Comparison of ENCODE assay signal across 8 mouse cellular contexts in the genomic region with DNA sequence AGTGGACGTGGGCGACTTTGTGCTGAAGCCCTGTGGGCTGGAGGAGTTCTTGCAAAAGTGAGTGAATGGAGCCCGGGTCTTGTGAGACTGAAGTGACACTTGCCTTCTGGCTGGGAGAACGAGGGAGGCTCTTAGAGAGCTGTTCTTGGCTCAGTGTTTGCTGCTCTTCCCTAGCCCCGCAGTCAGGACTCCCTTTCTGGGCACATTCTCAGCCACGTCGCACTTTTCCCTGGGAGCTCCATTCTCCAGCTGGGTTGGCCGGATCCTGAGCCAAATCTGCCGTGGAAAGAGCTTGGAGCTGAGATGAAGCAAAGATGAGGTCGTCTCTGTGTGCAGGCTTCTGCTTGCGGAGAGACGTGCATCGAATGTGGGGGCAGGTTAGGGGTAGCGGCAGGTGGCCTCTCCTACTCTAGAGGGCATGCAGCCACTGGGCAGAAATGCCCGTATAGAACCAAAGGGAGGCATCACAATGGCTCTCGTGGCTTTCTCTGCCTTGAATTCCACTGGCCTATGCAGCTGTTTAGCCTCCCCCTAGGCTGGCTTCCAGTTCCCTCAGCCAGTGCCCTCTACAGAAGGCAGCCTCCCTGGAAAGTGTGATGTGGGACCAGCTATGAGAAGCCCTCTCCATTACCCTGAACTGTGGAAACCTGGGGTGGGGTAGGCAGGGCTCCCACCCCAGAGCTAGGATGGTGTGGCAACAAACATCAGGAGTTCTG. TPM values are rescaled to one million over a fixed set of nuclear protein-coding genes. Genes with fewer than 3 reads are reported as not detected.
A peak's percentile ranks its signal among the peaks of the same experiment; 100 is the strongest.
DNase-seq lines count a peak whose midpoint lies in the region; ATAC-seq and TF ChIP-seq lines count a peak whose summit lies in the region.

No protein-coding gene starts in this region.

- H3K27me3 ChIP-seq in hindbrain, embryonic 10.5 days (ENCODE audit: insufficient read depth, poor library complexity, severe bottlenecking), result no peaks in the 10 kb centered on the region
- H3K27me3 ChIP-seq in hindbrain, embryonic 11.5 days (ENCODE audit: control insufficient read depth, insufficient read depth, low read length), result no peaks in the 10 kb centered on the region
- H3K27me3 ChIP-seq in midbrain, postnatal 0 days (ENCODE audit: insufficient read depth, low read length), result no peaks in the 10 kb centered on the region

- H3K4me2 ChIP-seq in hindbrain, embryonic 11.5 days (replicated peaks; ENCODE audit: low read depth, low read length), result no peak overlapping the region
- no peak overlapping the region for H3K4me2 ChIP-seq in midbrain, postnatal 0 days (ENCODE audit: low read depth, low read length, poor library complexity, severe bottlenecking)

- intact Hi-C loops in heart, postnatal 14 days (cut with DNase I), result no loop called here

- ATAC-seq in hindbrain, embryonic 11.5 days (ENCODE audit: low FRiP score), result no peak
- no peak for ATAC-seq in midbrain, postnatal 0 days (ENCODE audit: low FRiP score)

- DNase-seq in hindbrain, embryonic 10.5 days (ENCODE audit: low spot score), result no peak
- no peak for DNase-seq in hindbrain, embryonic 11.5 days (ENCODE audit: low spot score)
- DNase-seq in urinary bladder, postnatal 4 days (ENCODE audit: low spot score in 2 of 2), result peak; percentile 64 to 72
- DNase-seq in urinary bladder, postnatal 10 days (ENCODE audit: low spot score), result no peak
- peak; percentile 65 to 72 for DNase-seq in heart, postnatal 14 days
- peak; percentile 71 for DNase-seq in midbrain, postnatal 0 days (ENCODE audit: low spot score)
- DNase-seq in retina, embryonic 14.5 days (ENCODE audit: low spot score), result no peak
- no peak for DNase-seq in kidney, adult 9 months

- peaks cover 98% of the 10 kb centered on the region for H3K36me3 ChIP-seq in hindbrain, embryonic 10.5 days
- peaks cover 9% of the 10 kb centered on the region for H3K36me3 ChIP-seq in hindbrain, embryonic 11.5 days (ENCODE audit: control insufficient read depth, insufficient read depth, low read length)
- H3K36me3 ChIP-seq in midbrain, postnatal 0 days (ENCODE audit: insufficient read depth, low read length), result peaks cover 42% of the 10 kb centered on the region

- H3K27ac ChIP-seq in hindbrain, embryonic 10.5 days, result peak overlapping the region; percentile 46
- no peak overlapping the region for H3K27ac ChIP-seq in hindbrain, embryonic 11.5 days (ENCODE audit: low read depth, low read length)
- no peak overlapping the region for H3K27ac ChIP-seq in midbrain, postnatal 0 days (ENCODE audit: low read depth, low read length)

- H3K9ac ChIP-seq in hindbrain, embryonic 11.5 days (ENCODE audit: low read depth, low read length), result no peak overlapping the region
- H3K9ac ChIP-seq in midbrain, postnatal 0 days (replicated peaks; ENCODE audit: low read length, poor library complexity, severe bottlenecking), result no peak overlapping the region

- H3K4me1 ChIP-seq in hindbrain, embryonic 10.5 days (replicated peaks), result peaks cover 68% of the 10 kb centered on the region
- H3K4me1 ChIP-seq in hindbrain, embryonic 11.5 days (replicated peaks; ENCODE audit: control insufficient read depth, insufficient read depth, low read length), result no peaks in the 10 kb centered on the region; the same call in 1 of the 2 replicates
- peaks cover 5% of the 10 kb centered on the region; the same call in 1 of the 2 replicates for H3K4me1 ChIP-seq in midbrain, postnatal 0 days (ENCODE audit: insufficient read depth, low read length)

- no peaks in the 10 kb centered on the region for H3K9me3 ChIP-seq in hindbrain, embryonic 10.5 days
- no peaks in the 10 kb centered on the region for H3K9me3 ChIP-seq in hindbrain, embryonic 11.5 days (ENCODE audit: control insufficient read depth, low read length)
- no peaks in the 10 kb centered on the region for H3K9me3 ChIP-seq in midbrain, postnatal 0 days (ENCODE audit: low read length)

- WGBS in hindbrain, embryonic 10.5 days, result 72% methylated on average over 16 of the region's 16 CpGs
- WGBS in hindbrain, embryonic 11.5 days, result 70% methylated on average over 16 of the region's 16 CpGs
- WGBS in midbrain, postnatal 0 days, result 56% methylated on average over 16 of the region's 16 CpGs

- no peak for TF ChIP-seq CTCF in midbrain, postnatal 0 days (IDR thresholded peaks at IDR 0.05)

- no peak overlapping the region for H3K4me3 ChIP-seq in hindbrain, embryonic 10.5 days
- H3K4me3 ChIP-seq in hindbrain, embryonic 11.5 days (ENCODE audit: low read depth, low read length), result no peak overlapping the region
- no peak overlapping the region for H3K4me3 ChIP-seq in midbrain, postnatal 0 days (ENCODE audit: low read depth, low read length)

RNA-seq across cellular contexts. Expression of a gene that starts 26.4 kb away (rescaled TPM):
- 16.8 and 20.8 TPM in 2 replicates for polyA plus RNA-seq in hindbrain, embryonic 10.5 days (2016; fragmentation: Nextera tagmentation; extraction: Ambion mirVana)
- polyA plus RNA-seq in hindbrain, embryonic 11.5 days (2014; fragmentation: Nextera tagmentation; extraction: Ambion mirVana), result 15.7 and 21.2 TPM in 2 replicates
- 10 to 100 TPM; 22.7 to 24.3 TPM for total RNA-seq in heart, postnatal 14 days (2021)
- total RNA-seq in midbrain, postnatal 0 days (2014; rRNA removed), result 21.3 and 28.5 TPM in 2 replicates
- 8.4 and 9.2 TPM in 2 replicates for polyA plus RNA-seq in midbrain, postnatal 0 days (2015; fragmentation: Nextera tagmentation; extraction: Ambion mirVana)

RNA-seq across cellular contexts. Expression of a gene that starts 41.5 kb away (rescaled TPM):
- polyA plus RNA-seq in hindbrain, embryonic 10.5 days (2016; fragmentation: Nextera tagmentation; extraction: Ambion mirVana), result 31.9 and 36.3 TPM in 2 replicates
- polyA plus RNA-seq in hindbrain, embryonic 11.5 days (2014; fragmentation: Nextera tagmentation; extraction: Ambion mirVana), result 36.6 and 61.7 TPM in 2 replicates
- 10 to 100 TPM; 42.8 to 52.4 TPM for total RNA-seq in heart, postnatal 14 days (2021)
- 54.4 and 84.5 TPM in 2 replicates for total RNA-seq in midbrain, postnatal 0 days (2014; rRNA removed)
- polyA plus RNA-seq in midbrain, postnatal 0 days (2015; fragmentation: Nextera tagmentation; extraction: Ambion mirVana), result 28.2 and 28.9 TPM in 2 replicates

RNA-seq across cellular contexts. Expression of a gene that starts 59.1 kb away (rescaled TPM):
- 46.2 and 54.6 TPM in 2 replicates for polyA plus RNA-seq in hindbrain, embryonic 10.5 days (2016; fragmentation: Nextera tagmentation; extraction: Ambion mirVana)
- polyA plus RNA-seq in hindbrain, embryonic 11.5 days (2014; fragmentation: Nextera tagmentation; extraction: Ambion mirVana), result 37.8 and 48.7 TPM in 2 replicates
- total RNA-seq in heart, postnatal 14 days (2021), result 10 to 100 TPM; 32.2 to 34.6 TPM
- 42.3 and 45.3 TPM in 2 replicates for total RNA-seq in midbrain, postnatal 0 days (2014; rRNA removed)
- polyA plus RNA-seq in midbrain, postnatal 0 days (2015; fragmentation: Nextera tagmentation; extraction: Ambion mirVana), result 16.9 and 17.5 TPM in 2 replicates

Comparison
In these comparisons a context has a peak if more than half of its experiments do, and no peak if none do; other contexts are left out.
1. DNase-seq: peak in urinary bladder, postnatal 4 days (2 of 2), heart, postnatal 14 days (2 of 2) and midbrain, postnatal 0 days (single experiment); none in hindbrain, embryonic 10.5 days (single experiment), hindbrain, embryonic 11.5 days (single experiment), urinary bladder, postnatal 10 days (single experiment), retina, embryonic 14.5 days (single experiment) and kidney, adult 9 months (single experiment).